Mouse (Mus musculus) limb, embryonic 14.5 days (tissue): ENCODE measurements at regions not wholly inside any gene's neighbourhood (a gene's known extent, or its start where the extent isn't known, plus 50 kb on each side); places are given as distances from the start of the nearest gene placed in this dataset.

ENCODE experiments used
- ATAC-seq: fragments of 200-750 bp; cut with Nextera tagmentation; 2 replicates; pipeline ENCODE4 v1.8.0; 2017; ENCODE audit warnings: low read depth, moderate number of reproducible peaks, moderate TSS enrichment; ENCODE audit not compliant: low FRiP score
- DNase-seq: peaks from one replicate; pipeline ENCODE4 v3.0.0-alpha.2; 2015; ENCODE audit warnings: low spot score
- H3K27ac ChIP-seq: fragments of 300-500 bp; sonication (generic); replicated peaks from 2 replicates; pipeline ENCODE4 v1.5.1; 2014; ENCODE audit warnings: low read depth, mild to moderate bottlenecking, low read length, moderate library complexity, mixed read lengths
- H3K27me3 ChIP-seq: fragments of 300-500 bp; sonication (generic); 2 replicates; pipeline ENCODE4 v1.6.1; 2014; ENCODE audit warnings: low read length, mixed read lengths; ENCODE audit not compliant: control insufficient read depth, insufficient read depth
- H3K36me3 ChIP-seq: fragments of 300-500 bp; sonication (generic); 2 replicates; pipeline ENCODE4 v1.6.1; 2014; ENCODE audit warnings: mild to moderate bottlenecking, low read length, moderate library complexity, mixed read lengths; ENCODE audit not compliant: control insufficient read depth, insufficient read depth
- H3K4me1 ChIP-seq: fragments of 300-500 bp; sonication (generic); 2 replicates; pipeline ENCODE4 v1.6.1; 2014; ENCODE audit warnings: antibody characterized with exemption, low read length, mixed read lengths; ENCODE audit not compliant: control insufficient read depth, insufficient read depth
- H3K4me2 ChIP-seq: fragments of 300-500 bp; sonication (generic); replicated peaks from 2 replicates; pipeline ENCODE4 v1.6.1; 2014; ENCODE audit warnings: low read depth, mild to moderate bottlenecking, low read length, moderate library complexity; ENCODE audit not compliant: severe bottlenecking
- H3K4me3 ChIP-seq: fragments of 300-500 bp; sonication (generic); replicated peaks from 2 replicates; pipeline ENCODE4 v1.5.1; 2014; ENCODE audit warnings: low read length
- H3K9ac ChIP-seq: fragments of 300-500 bp; sonication (generic); 2 replicates; pipeline ENCODE4 v1.6.1; 2014; ENCODE audit warnings: mild to moderate bottlenecking, low read depth, low read length, moderate library complexity; ENCODE audit not compliant: severe bottlenecking
- H3K9me3 ChIP-seq: fragments of 300-500 bp; sonication (generic); 2 replicates; pipeline ENCODE4 v1.6.1; 2016; ENCODE audit warnings: low read length; ENCODE audit not compliant: control insufficient read depth
- POLR2A ChIP-seq: fragments of 200-500 bp; IDR thresholded peaks from 2 replicates; pipeline ENCODE4 v1.8.0; 2012; ENCODE audit warnings: inconsistent platforms, mild to moderate bottlenecking, moderate library complexity, borderline replicate concordance; ENCODE audit not compliant: insufficient read depth, insufficient read length; ENCODE audit errors: extremely low read depth
- WGBS: fragments of 180-500 bp; shearing (Covaris S2); extraction: QIAGEN DNeasy Blood & Tissue Kit; methylation state at CpG from one replicate; pipeline ENCODE4 v1.1.7; 2014; 5-methylcytosine and 5-hydroxymethylcytosine counted together

DNA sequence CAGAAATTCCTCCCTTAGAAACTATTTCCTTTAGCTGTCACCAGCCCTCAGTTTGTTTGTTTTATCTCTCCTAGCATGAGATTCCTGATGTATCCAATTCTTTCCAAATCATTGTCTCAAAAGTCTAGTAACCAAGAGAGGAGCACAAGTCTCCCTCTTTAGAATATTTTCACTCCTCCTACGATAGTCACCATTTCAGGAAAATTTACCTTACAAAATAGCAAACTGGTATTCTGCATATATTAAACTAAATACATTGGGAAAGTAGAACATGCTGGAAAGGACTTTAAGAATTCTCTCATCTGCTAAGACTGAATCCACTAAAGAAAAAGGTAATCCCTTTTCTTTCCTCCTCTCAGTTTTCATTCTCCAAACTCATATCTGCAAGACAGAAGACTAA is 578.6 kb downstream of the Rapgef2 start:
- H3K4me2 ChIP-seq: no peak overlapping the region
- 84% methylated on average over 1 of the region's 1 CpGs for WGBS

DNA sequence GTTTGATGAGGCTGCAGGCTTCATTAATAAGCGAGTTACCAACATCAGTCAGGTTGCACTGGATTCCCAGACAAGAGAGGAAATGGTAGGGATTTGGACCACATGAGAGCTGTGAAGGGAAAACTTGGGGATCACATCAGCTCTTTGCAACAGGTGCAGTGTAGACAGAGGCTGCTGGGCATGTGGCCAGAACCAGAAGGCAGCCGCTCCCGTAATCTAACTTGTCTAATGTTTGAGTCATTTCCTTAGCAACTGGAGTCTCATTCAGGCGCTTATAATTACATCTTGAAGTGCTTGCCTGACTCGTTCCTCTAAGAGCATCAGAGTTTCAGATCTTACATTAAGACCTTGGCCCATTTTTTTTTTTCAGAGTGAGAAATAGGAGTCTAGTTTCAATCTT is 587.4 kb downstream of the Rapgef2 start:
- ATAC-seq: peak; percentile 81; the same call in 1 of the 2 replicates
- Histone ChIP-seq H3K27me3 (no peaks in the 10 kb centered on the region), H3K4me1 (no peaks in the 10 kb centered on the region), H3K27ac (no peak overlapping the region), H3K9me3 (no peaks in the 10 kb centered on the region), H3K36me3 (no peaks in the 10 kb centered on the region), H3K9ac (no peak overlapping the region), H3K4me2 (no peak overlapping the region), H3K4me3 (no peak overlapping the region)
- DNase-seq: peak; percentile 71
- 40% methylated on average over 5 of the region's 5 CpGs for WGBS
- TF ChIP-seq POLR2A: no peak

More for the DNA sequence above, 578.6 kb downstream of the Rapgef2 start:
- Histone ChIP-seq H3K27ac (no peak overlapping the region), H3K36me3 (no peaks in the 10 kb centered on the region), H3K9ac (no peak overlapping the region), H3K4me3 (no peak overlapping the region), H3K9me3 (no peaks in the 10 kb centered on the region), H3K27me3 (no peaks in the 10 kb centered on the region), H3K4me1 (no peaks in the 10 kb centered on the region)
- DNase-seq (no peak), ATAC-seq (no peak)
- TF ChIP-seq POLR2A: no peak

DNA sequence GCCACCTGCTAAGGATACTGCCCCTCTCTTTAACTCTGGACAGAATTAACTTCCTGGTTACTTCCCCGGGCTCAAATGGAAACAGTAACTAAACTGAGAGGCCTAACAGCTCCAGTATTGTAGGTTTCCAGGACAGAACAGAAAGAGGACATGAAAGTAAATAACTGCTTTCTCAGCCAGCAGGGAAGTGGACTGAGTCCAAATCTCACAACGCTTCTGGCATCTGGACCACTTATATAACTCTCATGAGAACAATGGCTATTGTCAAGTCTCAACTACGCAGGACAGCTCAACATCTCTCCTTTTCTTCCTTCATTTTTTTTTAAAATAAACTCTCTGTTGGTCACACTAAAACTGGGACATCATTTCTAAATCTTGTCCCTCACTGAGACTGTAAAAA is 594.8 kb downstream of the Rapgef2 start:
- Histone ChIP-seq H3K4me2 (no peak overlapping the region), H3K9me3 (no peaks in the 10 kb centered on the region), H3K27ac (no peak overlapping the region), H3K4me3 (no peak overlapping the region), H3K27me3 (no peaks in the 10 kb centered on the region), H3K4me1 (no peaks in the 10 kb centered on the region), H3K9ac (no peak overlapping the region), H3K36me3 (no peaks in the 10 kb centered on the region)
- ATAC-seq: no peak
- TF ChIP-seq POLR2A: no peak
- no peak for DNase-seq
- WGBS: 54% methylated on average over 3 of the region's 3 CpGs

DNA sequence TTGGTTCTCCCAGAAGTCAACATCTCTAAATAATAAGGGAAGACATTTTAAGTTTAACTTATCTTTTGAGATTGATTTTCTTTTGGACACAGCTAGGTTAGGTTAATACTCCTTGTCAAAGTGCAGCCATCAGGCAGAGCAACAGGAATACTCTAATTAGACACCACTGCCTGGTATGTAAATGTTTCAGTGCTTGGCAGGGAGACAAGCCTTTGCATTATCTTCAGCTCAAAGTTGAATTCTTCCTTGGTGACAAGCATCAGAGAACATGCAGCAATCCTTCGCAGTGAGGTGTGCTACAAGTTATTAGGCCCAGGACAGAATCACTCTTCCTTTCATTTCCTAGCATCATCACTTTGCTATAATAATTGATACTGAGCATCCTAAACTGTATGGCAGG is 608.7 kb downstream of the Rapgef2 start:
- no peaks in the 10 kb centered on the region for H3K4me1 ChIP-seq

DNA sequence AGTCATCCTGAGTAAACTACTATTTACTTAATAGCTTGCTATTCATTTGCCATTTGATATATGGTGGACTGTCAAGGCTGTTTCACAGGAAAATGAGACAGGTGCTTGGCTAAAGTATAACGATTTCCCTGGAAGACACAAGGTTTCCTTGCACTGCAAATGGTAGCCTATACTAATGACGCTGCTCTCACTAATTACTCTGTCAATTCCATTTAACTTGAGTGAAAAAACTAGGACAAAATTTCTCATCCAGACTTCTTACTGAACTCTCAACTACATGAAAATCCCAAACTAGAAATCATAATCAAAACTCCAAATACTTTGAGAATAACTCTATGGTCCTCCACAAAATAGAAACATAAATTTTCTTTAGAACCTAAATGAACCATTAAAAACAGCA is 609.5 kb downstream of the Rapgef2 start:
- ATAC-seq (no peak), DNase-seq (no peak)
- H3K4me3 ChIP-seq: no peak overlapping the region
- 78% methylated on average over 2 of the region's 2 CpGs for WGBS
- H3K9me3 ChIP-seq: no peaks in the 10 kb centered on the region
- no peak for TF ChIP-seq POLR2A
- H3K36me3 ChIP-seq: no peaks in the 10 kb centered on the region
- H3K4me2 ChIP-seq: no peak overlapping the region
- no peak overlapping the region for H3K27ac ChIP-seq
- H3K9ac ChIP-seq: no peak overlapping the region
- no peaks in the 10 kb centered on the region for H3K4me1 ChIP-seq
- no peaks in the 10 kb centered on the region for H3K27me3 ChIP-seq

More for the DNA sequence above, 608.7 kb downstream of the Rapgef2 start:
- DNase-seq (no peak), ATAC-seq (no peak)
- no peaks in the 10 kb centered on the region for H3K27me3 ChIP-seq
- 93% methylated on average over 1 of the region's 1 CpGs for WGBS
- TF ChIP-seq POLR2A: no peak
- H3K4me3 ChIP-seq: no peak overlapping the region
- H3K9ac ChIP-seq: no peak overlapping the region
- H3K27ac ChIP-seq: no peak overlapping the region
- H3K36me3 ChIP-seq: no peaks in the 10 kb centered on the region
- H3K9me3 ChIP-seq: no peaks in the 10 kb centered on the region
- no peak overlapping the region for H3K4me2 ChIP-seq
